Mouse (Mus musculus): ENCODE results near the gene Axl.

DNA sequence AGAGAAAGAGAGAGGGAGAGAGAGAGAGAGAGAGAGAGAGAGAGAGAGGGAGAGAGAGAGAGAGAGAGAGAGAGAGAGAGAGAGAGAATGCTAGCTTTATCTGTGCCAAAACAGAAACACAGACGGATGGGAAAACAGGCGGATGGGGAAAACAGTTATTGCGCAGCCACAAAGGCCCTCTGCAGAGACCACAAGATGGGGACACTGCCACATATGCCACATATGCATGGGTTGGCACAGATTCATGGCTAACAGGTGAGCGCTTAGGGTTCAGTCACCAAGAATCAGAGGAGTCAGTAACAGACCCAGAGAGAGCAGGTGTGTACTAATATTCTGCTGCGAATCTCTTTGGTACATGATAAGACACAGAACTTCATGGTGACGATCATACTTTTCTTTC lies 5.8 kb downstream of the Axl start:
- TF ChIP-seq GATA1 (IDR thresholded peaks at IDR 0.05; ENCODE audit: borderline replicate concordance, low read length) (no peak), FLI1 (IDR thresholded peaks at IDR 0.05; ENCODE audit: low read length) (no peak)
